Mouse (Mus musculus): ENCODE data around the gene Fam83e.

GRCm38 (mm10) chr7:45711316-45712021, 9.5 kb upstream of the Fam83e start:
- no peak for TF ChIP-seq EP300 (IDR thresholded peaks at IDR 0.05; ENCODE audit: insufficient read depth, low read depth, low read length)
- no peak for TF ChIP-seq CTCF (IDR thresholded peaks at IDR 0.05; ENCODE audit: low read depth, low read length)
